Mouse (Mus musculus): Measurements from ENCODE around the gene Map2k2. TPM values are rescaled to one million over a fixed set of nuclear protein-coding genes. Genes with fewer than 3 reads are reported as not detected.
"Not testable (repeated sequence)": the region's sequence is repeated elsewhere in the genome, so short reads cannot be mapped to it uniquely, and the experiment has no call there.

The Map2k2 gene
- polyA plus RNA-seq, 1 experiment from 2014 or later = 207 TPM

DNA sequence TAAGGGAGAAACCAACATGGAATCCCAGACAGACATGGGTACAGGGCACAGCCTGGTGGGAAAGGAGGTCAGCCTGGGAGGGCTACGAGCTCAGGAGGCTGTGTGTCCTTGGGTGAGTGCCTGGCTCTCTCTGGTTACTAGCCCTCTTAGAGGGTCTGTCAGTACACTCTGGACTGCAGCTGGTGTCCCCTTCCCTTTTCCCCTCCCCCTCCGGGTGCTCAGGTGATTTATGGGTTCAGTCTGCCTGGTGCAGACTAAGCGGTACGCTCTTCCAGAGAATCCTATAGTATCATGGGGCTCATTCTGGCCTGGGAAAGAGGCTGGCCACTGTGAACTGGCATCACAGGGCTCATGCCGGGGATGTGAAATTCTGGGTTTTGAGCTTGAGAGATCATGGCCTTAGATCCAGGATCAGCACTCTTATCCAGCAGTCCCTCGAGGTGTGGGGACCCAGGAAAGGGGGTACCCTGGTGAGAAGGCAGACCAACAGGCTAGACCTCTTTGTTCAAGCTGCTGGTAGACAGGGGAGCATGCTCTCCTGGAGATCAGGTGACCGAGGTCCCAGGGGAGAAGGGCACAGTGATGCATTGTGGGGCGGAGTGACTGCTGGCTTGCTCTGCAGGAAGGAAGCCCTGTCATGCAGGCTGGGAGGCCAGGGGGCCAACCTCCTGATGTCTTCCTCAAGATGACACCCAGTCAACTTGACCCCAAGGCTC is 56.0 kb downstream of the Map2k2 start:
- no peak overlapping the region for H3K9ac ChIP-seq (ENCODE audit: low read depth, low read length)
- ATAC-seq (replicated peaks; ENCODE audit: low FRiP score) (0 out of 2 replicates have a peak, but pooled peaks have one; percentile 5), DNase-seq (ENCODE audit: low spot score) (no peak)
- no peak overlapping the region for H3K4me3 ChIP-seq (ENCODE audit: low read depth, low read length)
- H3K27me3 ChIP-seq (replicated peaks; ENCODE audit: control insufficient read depth, insufficient read depth, low read length) = no peaks in the 10 kb centered on the region
- H3K9me3 ChIP-seq (ENCODE audit: control insufficient read depth, low read length) = no peaks in the 10 kb centered on the region
- 79% methylated on average over 8 of the region's 8 CpGs for WGBS
- H3K36me3 ChIP-seq (ENCODE audit: control insufficient read depth, insufficient read depth, low read length) = peaks cover 46% of the 10 kb centered on the region
- H3K4me1 ChIP-seq (replicated peaks; ENCODE audit: control insufficient read depth, insufficient read depth, low read length) = peaks cover 15% of the 10 kb centered on the region
- peak overlapping the region; percentile 32; the same call in 1 of the 2 replicates for H3K4me2 ChIP-seq
- H3K27ac ChIP-seq (ENCODE audit: low read depth, low read length) = no peak overlapping the region

DNA sequence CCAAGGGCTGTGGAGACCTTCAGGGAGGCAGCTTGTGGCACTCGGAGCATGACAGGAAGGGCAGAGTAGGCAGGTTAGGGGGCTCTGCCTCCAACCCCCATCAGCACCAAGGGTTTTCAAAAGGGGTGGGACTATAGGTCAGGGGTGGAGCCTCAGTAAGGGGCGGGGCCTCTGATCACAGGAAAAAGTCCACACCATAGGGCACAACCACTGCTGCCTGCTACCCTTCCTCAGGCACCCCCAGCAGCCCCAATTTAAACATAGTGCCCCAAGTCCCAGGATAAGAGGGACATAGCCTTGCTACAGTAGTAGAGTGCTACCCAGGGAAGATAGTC is 56.6 kb downstream of the Map2k2 start:
- H3K27me3 ChIP-seq (replicated peaks; ENCODE audit: control insufficient read depth, insufficient read depth, low read length) = no peaks in the 10 kb centered on the region
- peaks cover 41% of the 10 kb centered on the region for H3K36me3 ChIP-seq (ENCODE audit: control insufficient read depth, insufficient read depth, low read length)
- WGBS = 31% methylated on average over 2 of the region's 2 CpGs
- H3K4me3 ChIP-seq (ENCODE audit: low read depth, low read length) = no peak overlapping the region
- H3K4me1 ChIP-seq (replicated peaks; ENCODE audit: control insufficient read depth, insufficient read depth, low read length) = peaks cover 18% of the 10 kb centered on the region
- DNase-seq (ENCODE audit: low spot score) = no peak
- H3K9ac ChIP-seq (ENCODE audit: low read depth, low read length) = no peak overlapping the region
- ATAC-seq (replicated peaks; ENCODE audit: low FRiP score) = 0 out of 2 replicates have a peak, but pooled peaks have one; percentile 30
- H3K9me3 ChIP-seq (ENCODE audit: control insufficient read depth, low read length) = no peaks in the 10 kb centered on the region
- H3K27ac ChIP-seq (ENCODE audit: low read depth, low read length) = no peak overlapping the region
- peak overlapping the region; percentile 32; the same call in 1 of the 2 replicates for H3K4me2 ChIP-seq

- no peak overlapping the region for H3K27ac ChIP-seq (ENCODE audit: low read depth, low read length)
- ATAC-seq (replicated peaks; ENCODE audit: low FRiP score) = no peak
- DNase-seq (ENCODE audit: low spot score) = no peak
- no peak overlapping the region for H3K4me3 ChIP-seq (ENCODE audit: low read depth, low read length)
- H3K4me1 ChIP-seq (replicated peaks; ENCODE audit: control insufficient read depth, insufficient read depth, low read length) = peaks cover 26% of the 10 kb centered on the region
- 76% methylated on average over 8 of the region's 8 CpGs for WGBS
- H3K36me3 ChIP-seq (ENCODE audit: control insufficient read depth, insufficient read depth, low read length) = peaks cover 25% of the 10 kb centered on the region
- H3K9me3 ChIP-seq (ENCODE audit: control insufficient read depth, low read length) = no peaks in the 10 kb centered on the region
- H3K9ac ChIP-seq (ENCODE audit: low read depth, low read length) = 0 out of 2 replicates have a peak overlapping the region, but pooled peaks have one; percentile 30
- no peak overlapping the region for H3K4me2 ChIP-seq
- no peaks in the 10 kb centered on the region for H3K27me3 ChIP-seq (replicated peaks; ENCODE audit: control insufficient read depth, insufficient read depth, low read length)
These were observed 59.4 kb downstream of the Map2k2 start for GRCm38 (mm10) chr10:81165118-81165517.

GRCm38 (mm10) chr10:81167200-81168086 is 61.7 kb downstream of the Map2k2 start, which contains the start of gene Pias4:
Gene Pias4, minus strand, starts transcription at chr10:81167923.
- Histone ChIP-seq H3K27ac (ENCODE audit: low read depth, low read length) (peak within 1 kb of the TSS; percentile 96), H3K4me2 (peak within 1 kb of the TSS; percentile 93), H3K9me3 (ENCODE audit: control insufficient read depth, low read length) (no peaks in the 10 kb centered on the region), H3K9ac (ENCODE audit: low read depth, low read length) (peak within 1 kb of the TSS; percentile 87), H3K4me1 (replicated peaks; ENCODE audit: control insufficient read depth, insufficient read depth, low read length) (peaks cover 19% of the 10 kb centered on the region), H3K36me3 (ENCODE audit: control insufficient read depth, insufficient read depth, low read length) (peaks cover 13% of the 10 kb centered on the region), H3K27me3 (replicated peaks; ENCODE audit: control insufficient read depth, insufficient read depth, low read length) (no peaks in the 10 kb centered on the region), H3K4me3 (ENCODE audit: low read depth, low read length) (peak within 1 kb of the TSS; percentile 92)
- ATAC-seq (replicated peaks; ENCODE audit: low FRiP score) (peak; percentile 88), DNase-seq (ENCODE audit: low spot score) (peak; percentile 99)
- WGBS = under 1% methylated on average over 64 of the region's 64 CpGs

- Histone ChIP-seq H3K9ac (ENCODE audit: low read depth, low read length) (peak overlapping the region; percentile 68), H3K9me3 (ENCODE audit: control insufficient read depth, low read length) (no peaks in the 10 kb centered on the region), H3K4me1 (replicated peaks; ENCODE audit: control insufficient read depth, insufficient read depth, low read length) (peaks cover 15% of the 10 kb centered on the region), H3K36me3 (ENCODE audit: control insufficient read depth, insufficient read depth, low read length) (peaks cover 10% of the 10 kb centered on the region), H3K27me3 (replicated peaks; ENCODE audit: control insufficient read depth, insufficient read depth, low read length) (no peaks in the 10 kb centered on the region), H3K4me3 (ENCODE audit: low read depth, low read length) (peak overlapping the region; percentile 92), H3K27ac (ENCODE audit: low read depth, low read length) (peak overlapping the region; percentile 96), H3K4me2 (peak overlapping the region; percentile 93)
- peak; percentile 60 for ATAC-seq (replicated peaks; ENCODE audit: low FRiP score)
- peak; percentile 51 for DNase-seq (ENCODE audit: low spot score)
- 9% methylated on average over 5 of the region's 5 CpGs for whole genome bisulfite sequencing
These were observed 62.3 kb downstream of the Map2k2 start for GRCm38 (mm10) chr10:81168087-81168431.

DNA sequence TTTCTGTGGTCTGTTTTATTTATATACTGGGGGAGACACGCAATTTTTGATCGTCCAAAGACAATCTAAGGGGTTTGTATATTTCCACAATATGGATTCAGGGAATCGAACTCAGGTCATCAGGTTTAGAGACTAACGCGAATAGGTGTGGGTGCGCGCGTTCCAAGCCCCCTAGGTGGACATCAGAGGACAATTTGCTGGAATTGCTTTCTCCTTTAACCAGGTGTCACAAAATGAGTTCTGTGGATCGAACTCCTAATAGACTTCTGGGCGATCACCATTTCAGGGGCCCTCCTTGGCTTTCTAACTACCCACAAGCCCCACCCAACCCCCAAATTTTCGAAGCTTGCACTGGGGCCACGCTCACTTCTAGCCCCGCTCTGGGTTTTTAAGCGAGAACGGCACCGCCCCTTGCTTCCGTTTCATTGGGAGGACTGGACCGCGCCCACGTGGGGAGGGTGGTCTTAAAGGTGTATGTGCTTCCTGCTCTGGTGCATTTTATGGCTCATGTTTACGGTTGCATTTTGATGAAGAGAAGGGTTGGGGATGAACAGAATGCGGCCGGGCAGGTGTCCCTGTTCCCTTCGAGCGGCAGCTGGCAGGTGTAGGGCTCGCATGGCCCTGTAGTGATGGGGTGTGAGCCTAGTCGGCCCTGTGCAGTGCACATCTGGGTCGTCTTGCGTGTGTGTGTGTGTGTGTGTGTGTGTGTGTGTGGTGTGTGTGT is 63.0 kb downstream of the Map2k2 start:
- Histone ChIP-seq H3K9ac (ENCODE audit: low read depth, low read length) (peak overlapping the region; percentile 68), H3K27ac (ENCODE audit: low read depth, low read length) (peak overlapping the region; percentile 96), H3K4me2 (peak overlapping the region; percentile 93), H3K27me3 (replicated peaks; ENCODE audit: control insufficient read depth, insufficient read depth, low read length) (no peaks in the 10 kb centered on the region), H3K36me3 (ENCODE audit: control insufficient read depth, insufficient read depth, low read length) (peaks cover 6% of the 10 kb centered on the region), H3K9me3 (ENCODE audit: control insufficient read depth, low read length) (no peaks in the 10 kb centered on the region), H3K4me1 (replicated peaks; ENCODE audit: control insufficient read depth, insufficient read depth, low read length) (peaks cover 21% of the 10 kb centered on the region), H3K4me3 (ENCODE audit: low read depth, low read length) (peak overlapping the region; percentile 92)
- DNase-seq (ENCODE audit: low spot score) (peak; percentile 83), ATAC-seq (replicated peaks; ENCODE audit: low FRiP score) (peak; percentile 73)
- WGBS = 3% methylated on average over 29 of the region's 29 CpGs

- not testable (repeated sequence) for ATAC-seq (replicated peaks; ENCODE audit: low FRiP score)
- peak overlapping the region; percentile 13; the same call in 1 of the 2 replicates for H3K4me3 ChIP-seq (ENCODE audit: low read depth, low read length)
These were observed 63.7 kb downstream of the Map2k2 start for GRCm38 (mm10) chr10:81169411-81169900.

DNA sequence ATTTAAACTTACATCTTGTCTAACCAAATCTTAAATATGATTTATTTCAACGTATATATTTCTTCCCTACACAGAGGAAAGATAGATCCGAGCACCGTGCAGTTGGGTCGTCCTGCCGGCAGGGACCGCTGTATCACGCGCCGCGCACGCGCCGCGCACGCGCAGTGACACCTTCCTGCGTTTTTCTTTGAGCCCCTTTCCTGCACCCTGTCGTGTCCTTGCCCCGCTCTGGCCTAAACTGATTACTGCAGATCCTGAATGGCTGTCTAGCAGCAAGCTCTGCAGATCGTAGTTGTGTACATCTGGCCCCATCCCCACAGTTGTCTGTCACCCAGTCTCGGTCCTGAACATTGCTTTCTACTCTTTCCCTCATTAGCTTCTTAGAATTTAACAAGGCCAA is 67.4 kb downstream of the Map2k2 start:
- Histone ChIP-seq H3K4me2 (peak overlapping the region; percentile 54), H3K9me3 (ENCODE audit: control insufficient read depth, low read length) (no peaks in the 10 kb centered on the region), H3K4me1 (replicated peaks; ENCODE audit: control insufficient read depth, insufficient read depth, low read length) (peaks cover 30% of the 10 kb centered on the region), H3K36me3 (ENCODE audit: control insufficient read depth, insufficient read depth, low read length) (peaks cover 10% of the 10 kb centered on the region), H3K4me3 (ENCODE audit: low read depth, low read length) (no peak overlapping the region; the same call in 1 of the 2 replicates), H3K27ac (ENCODE audit: low read depth, low read length) (peak overlapping the region; percentile 90), H3K27me3 (replicated peaks; ENCODE audit: control insufficient read depth, insufficient read depth, low read length) (no peaks in the 10 kb centered on the region), H3K9ac (ENCODE audit: low read depth, low read length) (peak overlapping the region; percentile 60)
- peak; percentile 15; the same call in 1 of the 2 replicates for ATAC-seq (replicated peaks; ENCODE audit: low FRiP score)
- DNase-seq (ENCODE audit: low spot score) = peak; percentile 82
- WGBS = 4% methylated on average over 21 of the region's 21 CpGs

More at GRCm38 (mm10) chr10:81169411-81169900, 63.7 kb downstream of the Map2k2 start:
- not testable (repeated sequence) for H3K9ac ChIP-seq (ENCODE audit: low read depth, low read length); H3K9me3 ChIP-seq (ENCODE audit: control insufficient read depth, low read length); H3K36me3 ChIP-seq (ENCODE audit: control insufficient read depth, insufficient read depth, low read length); DNase-seq (ENCODE audit: low spot score); H3K27me3 ChIP-seq (replicated peaks; ENCODE audit: control insufficient read depth, insufficient read depth, low read length)
- Histone ChIP-seq H3K4me1 (replicated peaks; ENCODE audit: control insufficient read depth, insufficient read depth, low read length) (peaks cover 22% of the 10 kb centered on the region), H3K4me2 (peak overlapping the region; percentile 38), H3K27ac (ENCODE audit: low read depth, low read length) (peak overlapping the region; percentile 6; the same call in 1 of the 2 replicates)
- 29% methylated on average over 14 of the region's 14 CpGs for WGBS

Data from liver, embryonic 11.5 days (tissue).